Mouse (Mus musculus) kidney, adult 8-10 months (tissue): ENCODE measurements around the gene 6330403K07Rik.

Experiments
- DNase-seq, 2 experiments: peaks; one replicate each; pipeline ENCODE4 v3.0.0; 2022

Gene 6330403K07Rik

GRCm38 (mm10) chr11:71033163-71033761 lies at the start of gene 6330403K07Rik:
TSS of gene 6330403K07Rik (minus strand) at chr11:71033513.
- no peak for DNase-seq

GRCm38 (mm10) chr11:71076342-71076741 lies 43.0 kb upstream of the 6330403K07Rik start:
- no peak for DNase-seq

GRCm38 (mm10) chr11:71052554-71052953 lies 19.2 kb upstream of the 6330403K07Rik start:
- peak in 1 of 2 experiments; percentile 4 for DNase-seq

- no peak for DNase-seq
Measured at GRCm38 (mm10) chr11:71039526-71040298, 6.4 kb upstream of the 6330403K07Rik start.

- DNase-seq: no peak
Measured at GRCm38 (mm10) chr11:71032491-71033162, 686 bp downstream of the 6330403K07Rik start.

- no peak for DNase-seq
Measured at GRCm38 (mm10) chr11:71032070-71032469, 1.2 kb downstream of the 6330403K07Rik start.

GRCm38 (mm10) chr11:71029403-71030118 lies 3.8 kb downstream of the 6330403K07Rik start:
- DNase-seq: no peak

- no peak for DNase-seq
Measured at GRCm38 (mm10) chr11:71028280-71028679, 5.0 kb downstream of the 6330403K07Rik start.

- DNase-seq: peak; percentile 99 to 100
Measured at GRCm38 (mm10) chr11:71019201-71020068, 13.9 kb downstream of the 6330403K07Rik start, which contains the start of the genes Mis12 and Derl2. TSS of gene Mis12 (plus strand) at chr11:71019611. TSS of gene Derl2 (minus strand) at chr11:71019841.

- DNase-seq: no peak
Measured at GRCm38 (mm10) chr11:71018416-71019200, 14.7 kb downstream of the 6330403K07Rik start.

- DNase-seq: no peak
Measured at GRCm38 (mm10) chr11:71017051-71017450, 16.3 kb downstream of the 6330403K07Rik start.

GRCm38 (mm10) chr11:71012743-71013142 lies 20.6 kb downstream of the 6330403K07Rik start:
- no peak for DNase-seq

GRCm38 (mm10) chr11:71008321-71008720 lies 25.0 kb downstream of the 6330403K07Rik start:
- DNase-seq: no peak

- DNase-seq: no peak
Measured at GRCm38 (mm10) chr11:71007831-71008230, 25.5 kb downstream of the 6330403K07Rik start.

GRCm38 (mm10) chr11:71007026-71007425 lies 26.3 kb downstream of the 6330403K07Rik start:
- DNase-seq: no peak

GRCm38 (mm10) chr11:71005046-71005445 lies 28.3 kb downstream of the 6330403K07Rik start:
- DNase-seq: no peak

- peak; percentile 96 to 97 for DNase-seq
Measured at GRCm38 (mm10) chr11:71004316-71004773, 29.0 kb downstream of the 6330403K07Rik start, which contains the start of gene Dhx33. TSS of gene Dhx33 (minus strand) at chr11:71004437.

- DNase-seq: peak in 1 of 2 experiments; percentile 60
Measured at GRCm38 (mm10) chr11:71003611-71004315, 29.6 kb downstream of the 6330403K07Rik start.

- DNase-seq: no peak
Measured at GRCm38 (mm10) chr11:71001167-71001566, 32.1 kb downstream of the 6330403K07Rik start.
